8 mouse cellular contexts compared by ENCODE assay signal in the genomic region with DNA sequence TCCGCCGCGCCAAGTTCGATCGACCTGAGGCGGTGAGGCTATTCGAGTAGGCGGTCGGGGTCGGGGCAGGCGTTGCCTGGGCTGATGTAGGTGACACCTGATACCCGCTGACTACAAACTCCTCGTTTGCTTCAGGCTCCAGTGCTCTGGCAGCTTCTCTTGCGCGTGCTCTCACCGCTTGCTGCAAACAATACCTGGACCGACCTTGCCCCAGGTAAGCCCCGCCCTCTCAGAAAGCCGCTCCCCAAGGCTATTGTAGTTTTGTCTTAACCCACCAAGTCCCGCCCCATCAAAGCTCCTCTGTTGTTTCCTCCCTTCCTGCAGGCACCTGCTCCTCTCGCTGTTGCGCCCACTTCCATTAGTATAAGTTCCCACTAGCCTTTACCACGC. TPM values are rescaled to one million over a fixed set of nuclear protein-coding genes. Genes with fewer than 3 reads are reported as not detected.
A peak's percentile ranks its signal among the peaks of the same experiment; 100 is the strongest.
DNase-seq lines count a peak whose midpoint lies in the region; ATAC-seq and TF ChIP-seq lines count a peak whose summit lies in the region.

No protein-coding gene starts in this region.

- no peaks in the 10 kb centered on the region for H3K27me3 ChIP-seq in kidney, adult 2 months (replicated peaks; ENCODE audit: control insufficient read depth, insufficient read depth, low read length)
- no peaks in the 10 kb centered on the region for H3K27me3 ChIP-seq in Patski
- H3K27me3 ChIP-seq in hindbrain, embryonic 13.5 days: peaks cover 29% of the 10 kb centered on the region
- 0 out of 2 replicates have a peak, but pooled peaks cover 13% of the 10 kb centered on the region for H3K27me3 ChIP-seq in midbrain, embryonic 15.5 days (replicated peaks)

- peak overlapping the region; percentile 70 for H3K9ac ChIP-seq in hindbrain, embryonic 13.5 days
- H3K9ac ChIP-seq in midbrain, embryonic 15.5 days: peak overlapping the region; percentile 33; the same call in 1 of the 2 replicates

- TF ChIP-seq CTCF in kidney, adult 2 months (conservative IDR thresholded peaks at IDR 0.05; ENCODE audit: insufficient read depth, insufficient read length, low read depth, low read length): no peak
- TF ChIP-seq CTCF in Patski (IDR thresholded peaks at IDR 0.05): no peak

- no peaks in the 10 kb centered on the region for H3K9me3 ChIP-seq in hindbrain, embryonic 13.5 days
- H3K9me3 ChIP-seq in midbrain, embryonic 15.5 days: no peaks in the 10 kb centered on the region

- H3K4me3 ChIP-seq in kidney, adult 2 months (ENCODE audit: insufficient read depth, low read depth, low read length): peak overlapping the region; percentile 49
- H3K4me3 ChIP-seq in hindbrain, embryonic 13.5 days: peak overlapping the region; percentile 62
- peak overlapping the region; percentile 61 for H3K4me3 ChIP-seq in midbrain, embryonic 15.5 days

- no peaks in the 10 kb centered on the region for H3K36me3 ChIP-seq in kidney, adult 2 months (ENCODE audit: control insufficient read depth, insufficient read depth, low read length)
- 0 out of 2 replicates have a peak, but pooled peaks cover 4% of the 10 kb centered on the region for H3K36me3 ChIP-seq in hindbrain, embryonic 13.5 days
- no peaks in the 10 kb centered on the region for H3K36me3 ChIP-seq in midbrain, embryonic 15.5 days (replicated peaks)

- no peak for DNase-seq in kidney, adult 2 months
- no peak for DNase-seq in kidney, adult 11 months
- no peak for DNase-seq in Patski (ENCODE audit: low read depth, low spot score)
- DNase-seq in left cerebral cortex, postnatal 36 days (ENCODE audit: low spot score in 2 of 2): no peak
- no peak for DNase-seq in cerebellum, postnatal 14 days
- no peak for DNase-seq in layer of hippocampus, postnatal 36 days

- 2% methylated on average over 23 of the region's 23 CpGs for WGBS in kidney, adult 2 months
- WGBS in hindbrain, embryonic 13.5 days: under 1% methylated on average over 23 of the region's 23 CpGs
- 0% methylated on average over 23 of the region's 23 CpGs for WGBS in midbrain, embryonic 15.5 days

- ATAC-seq in Patski: peak; percentile 0
- ATAC-seq in hindbrain, embryonic 13.5 days (ENCODE audit: low FRiP score): no peak
- no peak for ATAC-seq in midbrain, embryonic 15.5 days (replicated peaks)

- peak overlapping the region; percentile 93 for H3K4me2 ChIP-seq in hindbrain, embryonic 13.5 days
- H3K4me2 ChIP-seq in midbrain, embryonic 15.5 days: peak overlapping the region; percentile 86

- H3K27ac ChIP-seq in kidney, adult 2 months (ENCODE audit: insufficient read depth, low read depth, low read length): no peak overlapping the region
- H3K27ac ChIP-seq in hindbrain, embryonic 13.5 days: peak overlapping the region; percentile 37; the same call in 1 of the 2 replicates
- no peak overlapping the region for H3K27ac ChIP-seq in midbrain, embryonic 15.5 days

- CTCF ChIA-PET in Patski (lab: Charles Lee): interaction anchor here (3.0 kb wide), 1 partner anchor 11 kb away, joined by 19 read pairs; a partner anchor contains a TSS

- in situ Hi-C loops in Patski (cut with MboI; ENCODE audit: low pct_unique_long_range_greater_than_20kb): no loop called here

- peaks cover 7% of the 10 kb centered on the region; the same call in 1 of the 2 replicates for H3K4me1 ChIP-seq in kidney, adult 2 months (ENCODE audit: control insufficient read depth, insufficient read depth, low read length)
- peaks cover 31% of the 10 kb centered on the region for H3K4me1 ChIP-seq in hindbrain, embryonic 13.5 days (replicated peaks)
- peaks cover 25% of the 10 kb centered on the region for H3K4me1 ChIP-seq in midbrain, embryonic 15.5 days

- POLR2A ChIA-PET in Patski (lab: Charles Lee): no interaction called here

- intact Hi-C loops in left cerebral cortex, postnatal 36 days (cut with DNase I): no loop called here

- TF ChIP-seq POLR2A in kidney, adult 2 months (IDR thresholded peaks at IDR 0.05; ENCODE audit: low read depth, low read length): no peak

RNA-seq across cellular contexts. Expression of a gene that starts 0.3 kb away (rescaled TPM):
- polyA plus RNA-seq in kidney, adult 2 months (2012; rRNA removed): 1.0 and 1.3 TPM in 2 replicates
- 9.7 TPM for polyA plus RNA-seq in Patski (2021)
- 19.9 and 20.7 TPM in 2 replicates for polyA plus RNA-seq in hindbrain, embryonic 13.5 days (2015; fragmentation: Nextera tagmentation; extraction: Ambion mirVana)
- polyA plus RNA-seq in midbrain, embryonic 15.5 days (2015; fragmentation: Nextera tagmentation; extraction: Ambion mirVana): 12.7 and 16.3 TPM in 2 replicates
- total RNA-seq in left cerebral cortex, postnatal 36 days (2021): 1 to 10 TPM; 1.5 to 2.1 TPM
- 1 to 10 TPM in 1 of 2 experiments, under 1 TPM in 1; 0.82 to 1.5 TPM for total RNA-seq in layer of hippocampus, postnatal 36 days (2021)

RNA-seq across cellular contexts. Expression of a gene that starts 10.4 kb away (rescaled TPM):
- polyA plus RNA-seq in kidney, adult 2 months (2012; rRNA removed): 195 and 229 TPM in 2 replicates
- polyA plus RNA-seq in Patski (2021): 0.17 TPM
- 47.1 and 48.0 TPM in 2 replicates for polyA plus RNA-seq in hindbrain, embryonic 13.5 days (2015; fragmentation: Nextera tagmentation; extraction: Ambion mirVana)
- 23.7 and 27.3 TPM in 2 replicates for polyA plus RNA-seq in midbrain, embryonic 15.5 days (2015; fragmentation: Nextera tagmentation; extraction: Ambion mirVana)
- total RNA-seq in left cerebral cortex, postnatal 36 days (2021): 10 to 100 TPM; 12.9 to 14.2 TPM
- 10 to 100 TPM in 1 of 2 experiments, 1 to 10 TPM in 1; 8.9 to 12.6 TPM for total RNA-seq in layer of hippocampus, postnatal 36 days (2021)

RNA-seq across cellular contexts. Expression of a gene that starts 16.5 kb away (rescaled TPM):
- polyA plus RNA-seq in kidney, adult 2 months (2012; rRNA removed): 221 and 233 TPM in 2 replicates
- polyA plus RNA-seq in Patski (2021): 101 TPM
- polyA plus RNA-seq in hindbrain, embryonic 13.5 days (2015; fragmentation: Nextera tagmentation; extraction: Ambion mirVana): 324 and 347 TPM in 2 replicates
- polyA plus RNA-seq in midbrain, embryonic 15.5 days (2015; fragmentation: Nextera tagmentation; extraction: Ambion mirVana): 370 and 393 TPM in 2 replicates
- 100 to 1,000 TPM; 154 to 164 TPM for total RNA-seq in left cerebral cortex, postnatal 36 days (2021)
- total RNA-seq in layer of hippocampus, postnatal 36 days (2021): 10 to 100 TPM; 93.0 to 95.4 TPM

RNA-seq across cellular contexts. Expression of a gene that starts 29.2 kb away (rescaled TPM):
- polyA plus RNA-seq in kidney, adult 2 months (2012; rRNA removed): 0.27 and 0.41 TPM in 2 replicates
- 12.3 TPM for polyA plus RNA-seq in Patski (2021)
- polyA plus RNA-seq in hindbrain, embryonic 13.5 days (2015; fragmentation: Nextera tagmentation; extraction: Ambion mirVana): 32.4 and 34.9 TPM in 2 replicates
- 44.9 and 50.6 TPM in 2 replicates for polyA plus RNA-seq in midbrain, embryonic 15.5 days (2015; fragmentation: Nextera tagmentation; extraction: Ambion mirVana)
- 10 to 100 TPM; 24.9 to 31.1 TPM for total RNA-seq in left cerebral cortex, postnatal 36 days (2021)
- total RNA-seq in layer of hippocampus, postnatal 36 days (2021): 10 to 100 TPM; 20.5 to 23.8 TPM

RNA-seq across cellular contexts. Expression of a gene that starts 58.5 kb away (rescaled TPM):
- 39.0 and 44.4 TPM in 2 replicates for polyA plus RNA-seq in kidney, adult 2 months (2012; rRNA removed)
- polyA plus RNA-seq in Patski (2021): 95.8 TPM
- polyA plus RNA-seq in hindbrain, embryonic 13.5 days (2015; fragmentation: Nextera tagmentation; extraction: Ambion mirVana): 13.7 and 16.6 TPM in 2 replicates
- polyA plus RNA-seq in midbrain, embryonic 15.5 days (2015; fragmentation: Nextera tagmentation; extraction: Ambion mirVana): 17.2 and 18.1 TPM in 2 replicates
- 10 to 100 TPM; 79.8 to 80.2 TPM for total RNA-seq in left cerebral cortex, postnatal 36 days (2021)
- total RNA-seq in layer of hippocampus, postnatal 36 days (2021): 10 to 100 TPM; 69.1 to 77.8 TPM

Comparison
In these comparisons a context has a peak if more than half of its experiments do, and no peak if none do; other contexts are left out.
1. RNA of a gene that starts 10.4 kb away (polyA plus RNA-seq): 195 to 229 TPM in kidney, adult 2 months, 47.1 to 48.0 TPM in hindbrain, embryonic 13.5 days and 23.7 to 27.3 TPM in midbrain, embryonic 15.5 days; 0.17 TPM in Patski (single experiment); every median in the first group is over 10 times any median in the second.
2. Peak in every context shown above with its lines, with median percentiles within 50 percentile points of each other: H3K4me3 ChIP-seq.